Mouse (Mus musculus): ENCODE data around the gene Frat2. TPM values are rescaled to one million over a fixed set of nuclear protein-coding genes. Genes with fewer than 3 reads are reported as not detected.
"Not testable (repeated sequence)": the region's sequence is repeated elsewhere in the genome, so short reads cannot be mapped to it uniquely, and the experiment has no call there.

Frat2 gene
- polyA plus RNA-seq (2015; fragmentation: Nextera tagmentation; extraction: Ambion mirVana), result 4.4 and 4.5 TPM in 2 replicates

DNA sequence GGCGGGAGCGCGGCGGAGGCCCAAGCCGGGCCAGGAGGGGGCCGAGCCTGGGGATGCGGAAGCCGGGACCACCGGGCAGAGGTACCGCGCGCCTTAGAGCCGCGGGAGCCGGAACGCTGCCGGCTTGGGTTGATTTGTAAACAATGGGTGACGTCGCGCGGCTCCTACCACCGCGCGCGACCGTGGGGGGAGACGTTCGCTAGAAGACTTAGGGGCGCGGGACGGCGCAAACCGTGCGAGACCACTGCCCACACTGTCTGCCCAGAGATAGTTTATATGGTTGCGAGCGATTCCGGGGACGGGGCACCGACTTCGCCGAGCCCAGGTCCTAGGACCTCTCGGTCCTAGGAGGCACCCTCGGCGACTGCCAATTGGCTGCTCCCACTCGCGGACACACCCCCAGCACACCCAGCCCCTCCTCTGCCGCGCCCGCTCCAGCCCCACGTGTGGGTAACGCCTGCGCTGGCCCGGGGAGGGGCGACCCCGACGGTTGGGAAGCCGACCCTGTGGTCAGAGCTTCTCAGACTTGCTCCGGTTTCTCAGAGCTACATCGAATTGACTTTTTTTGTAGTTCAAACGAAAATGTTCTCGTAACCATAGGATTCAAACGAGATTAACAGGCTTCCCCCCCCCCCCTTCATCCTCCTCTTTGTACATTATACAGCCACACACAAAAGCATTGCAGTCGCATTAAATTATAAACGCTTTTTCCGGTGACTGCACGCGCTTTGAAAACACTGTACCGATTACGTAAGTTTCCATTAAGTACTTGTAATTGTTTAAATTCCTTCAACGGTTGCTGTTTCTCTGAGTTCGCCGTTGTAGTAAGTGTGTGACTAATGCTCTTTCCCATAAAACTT lies at the start of gene Frat2:
Gene Frat2, minus strand, starts transcription at position 141 of the 860 bp plus-strand sequence.
- H3K36me3 ChIP-seq (replicated peaks), result no peaks in the 10 kb centered on the region
- H3K4me1 ChIP-seq (replicated peaks), result peaks cover 57% of the 10 kb centered on the region
- peak within 1 kb of the TSS; percentile 91 for H3K27ac ChIP-seq (replicated peaks)
- H3K27me3 ChIP-seq, result no peaks in the 10 kb centered on the region
- H3K9ac ChIP-seq, result peak within 1 kb of the TSS; percentile 78
- H3K4me3 ChIP-seq (replicated peaks), result peak within 1 kb of the TSS; percentile 90
- H3K9me3 ChIP-seq (replicated peaks), result no peaks in the 10 kb centered on the region
- peak within 1 kb of the TSS; percentile 98 for H3K4me2 ChIP-seq
- ATAC-seq (ENCODE audit: insufficient read depth), result peak; percentile 91
- WGBS (ENCODE audit: insufficient replicate concordance), result under 1% methylated on average over 72 of the region's 72 CpGs

DNA sequence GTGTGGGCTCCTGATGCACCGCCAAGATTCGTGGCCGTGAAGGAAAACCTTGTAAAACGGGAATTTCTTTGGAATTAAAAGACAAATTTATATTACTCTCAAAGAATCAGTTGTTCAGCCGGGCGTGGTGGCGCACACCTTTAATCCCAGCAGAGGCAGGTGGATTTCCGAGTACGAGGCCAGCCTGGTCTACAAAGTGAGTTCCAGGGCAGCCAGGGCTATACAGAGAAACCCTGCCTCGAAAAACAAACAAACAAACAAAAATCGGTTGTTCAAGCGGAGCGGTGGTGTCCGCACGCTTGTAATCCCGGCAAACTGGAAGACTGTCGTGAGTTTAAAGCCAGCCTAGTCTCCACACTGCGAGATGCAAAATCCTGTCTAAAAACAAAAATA lies 48.4 kb upstream of the Frat2 start:
- Histone ChIP-seq H3K9me3 (replicated peaks) (no peaks in the 10 kb centered on the region), H3K9ac (peak overlapping the region; percentile 52), H3K36me3 (replicated peaks) (0 out of 2 replicates have a peak, but pooled peaks cover 5% of the 10 kb centered on the region), H3K27ac (replicated peaks) (peak overlapping the region; percentile 53; the same call in 1 of the 2 replicates), H3K4me2 (peak overlapping the region; percentile 87), H3K27me3 (no peaks in the 10 kb centered on the region), H3K4me3 (replicated peaks) (peak overlapping the region; percentile 73), H3K4me1 (replicated peaks) (peaks cover 44% of the 10 kb centered on the region)
- 20% methylated on average over 18 of the region's 18 CpGs for WGBS (ENCODE audit: insufficient replicate concordance)
- ATAC-seq (ENCODE audit: insufficient read depth), result no peak

DNA sequence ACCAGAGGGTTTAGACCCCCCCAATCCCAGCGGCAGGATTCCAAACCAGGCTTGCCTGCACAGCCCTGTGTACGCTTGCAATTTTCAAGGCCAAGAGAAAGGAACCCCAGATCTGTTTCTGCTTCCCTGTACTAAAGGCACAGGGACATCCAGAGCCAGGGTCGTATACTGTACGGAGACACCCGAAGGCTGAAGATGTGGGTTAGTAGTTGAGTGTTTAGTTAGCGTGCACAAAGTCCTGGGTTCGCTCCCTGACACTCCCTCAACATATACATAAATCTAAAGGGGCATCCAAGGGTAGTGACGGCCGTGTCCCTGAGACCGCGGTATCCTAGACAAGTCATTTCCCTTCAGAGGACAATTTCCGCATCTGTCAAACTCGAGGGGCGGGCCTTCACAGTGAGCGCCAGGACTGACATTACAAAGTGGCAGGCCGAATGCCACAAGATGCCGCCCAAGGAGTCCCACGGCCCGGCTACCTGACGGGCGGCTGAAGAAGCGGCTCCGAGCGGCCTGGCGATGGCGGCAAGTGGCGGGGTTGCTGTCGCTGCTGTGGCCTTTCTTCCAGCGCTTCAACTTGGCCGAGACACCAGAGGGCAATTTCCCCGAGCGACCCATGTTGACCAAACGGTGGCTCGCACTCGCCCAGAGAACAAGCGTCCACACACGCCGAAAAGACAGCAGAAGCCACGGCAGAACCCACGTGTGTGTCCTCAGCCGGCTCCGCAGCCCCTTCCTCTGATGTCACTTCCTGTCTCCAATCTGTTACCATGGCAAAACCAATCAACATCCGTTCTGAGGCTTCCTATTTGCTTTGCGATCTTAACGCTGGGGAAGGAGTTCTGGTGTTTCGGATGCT lies 47.8 kb upstream of the Frat2 start, which contains the start of gene Rrp12:
Gene Rrp12, minus strand, starts transcription at position 714 of the 859 bp plus-strand sequence.
- Histone ChIP-seq H3K9me3 (replicated peaks) (no peaks in the 10 kb centered on the region), H3K4me2 (peak within 1 kb of the TSS; percentile 87), H3K27me3 (no peaks in the 10 kb centered on the region), H3K27ac (replicated peaks) (peak within 1 kb of the TSS; percentile 53), H3K36me3 (replicated peaks) (0 out of 2 replicates have a peak, but pooled peaks cover 8% of the 10 kb centered on the region), H3K9ac (peak within 1 kb of the TSS; percentile 57), H3K4me3 (replicated peaks) (peak within 1 kb of the TSS; percentile 73), H3K4me1 (replicated peaks) (peaks cover 43% of the 10 kb centered on the region)
- ATAC-seq (ENCODE audit: insufficient read depth), result peak; percentile 81
- WGBS (ENCODE audit: insufficient replicate concordance), result under 1% methylated on average over 46 of the region's 46 CpGs

DNA sequence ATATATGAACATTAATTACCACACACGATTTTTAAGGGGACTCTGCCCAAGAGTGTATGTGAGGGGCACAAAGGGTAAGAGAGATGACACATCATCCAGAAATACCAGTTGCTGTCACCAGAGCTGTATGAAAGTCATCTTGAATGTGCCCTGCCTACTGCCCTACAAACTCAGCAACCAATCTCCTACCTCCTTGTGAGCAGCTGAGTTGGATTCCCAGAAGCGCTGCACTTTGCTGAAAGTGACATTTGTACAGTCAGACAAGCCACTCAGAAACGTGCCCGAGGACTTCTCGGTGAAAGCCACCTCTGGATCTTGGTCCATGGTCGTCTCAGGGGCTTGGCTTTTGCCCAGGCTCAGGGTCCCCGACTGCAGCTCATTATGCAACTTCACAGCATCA lies 47.0 kb upstream of the Frat2 start:
- no peaks in the 10 kb centered on the region for H3K9me3 ChIP-seq (replicated peaks)
- peak overlapping the region; percentile 73 for H3K4me3 ChIP-seq (replicated peaks)
- no peaks in the 10 kb centered on the region for H3K27me3 ChIP-seq
- peak overlapping the region; percentile 57 for H3K9ac ChIP-seq
- peak overlapping the region; percentile 53; the same call in 1 of the 2 replicates for H3K27ac ChIP-seq (replicated peaks)
- WGBS (ENCODE audit: insufficient replicate concordance), result 21% methylated on average over 7 of the region's 7 CpGs
- ATAC-seq (ENCODE audit: insufficient read depth), result no peak
- peaks cover 36% of the 10 kb centered on the region for H3K4me1 ChIP-seq (replicated peaks)
- H3K4me2 ChIP-seq, result peak overlapping the region; percentile 87
- H3K36me3 ChIP-seq (replicated peaks), result peaks cover 15% of the 10 kb centered on the region

DNA sequence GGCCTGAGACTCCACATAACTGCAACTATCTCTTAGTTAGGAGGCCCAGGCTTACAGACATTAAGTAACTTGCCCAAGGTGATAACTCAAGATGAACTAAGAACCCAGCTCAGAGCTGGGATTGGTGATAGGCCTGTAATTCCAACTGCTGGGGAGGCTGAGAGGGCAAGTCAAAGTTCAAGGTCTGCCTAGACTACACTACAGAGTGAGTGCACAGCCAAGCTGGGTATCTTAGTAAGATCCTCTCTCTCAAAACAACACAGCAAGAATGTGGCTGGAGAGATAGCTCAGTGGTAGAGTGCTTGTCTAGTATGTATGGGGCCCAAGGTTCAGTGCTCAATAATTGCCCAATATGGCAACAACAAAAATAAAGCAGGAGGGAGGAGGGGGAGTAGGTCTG lies 40.3 kb upstream of the Frat2 start:
- Histone ChIP-seq H3K4me2 (no peak overlapping the region), H3K36me3 (replicated peaks) (peaks cover 77% of the 10 kb centered on the region), H3K27ac (replicated peaks) (no peak overlapping the region), H3K27me3 (no peaks in the 10 kb centered on the region), H3K9ac (no peak overlapping the region), H3K4me1 (replicated peaks) (0 out of 2 replicates have a peak, but pooled peaks cover 6% of the 10 kb centered on the region), H3K4me3 (replicated peaks) (no peak overlapping the region), H3K9me3 (replicated peaks) (no peaks in the 10 kb centered on the region)
- no peak for ATAC-seq (ENCODE audit: insufficient read depth)

DNA sequence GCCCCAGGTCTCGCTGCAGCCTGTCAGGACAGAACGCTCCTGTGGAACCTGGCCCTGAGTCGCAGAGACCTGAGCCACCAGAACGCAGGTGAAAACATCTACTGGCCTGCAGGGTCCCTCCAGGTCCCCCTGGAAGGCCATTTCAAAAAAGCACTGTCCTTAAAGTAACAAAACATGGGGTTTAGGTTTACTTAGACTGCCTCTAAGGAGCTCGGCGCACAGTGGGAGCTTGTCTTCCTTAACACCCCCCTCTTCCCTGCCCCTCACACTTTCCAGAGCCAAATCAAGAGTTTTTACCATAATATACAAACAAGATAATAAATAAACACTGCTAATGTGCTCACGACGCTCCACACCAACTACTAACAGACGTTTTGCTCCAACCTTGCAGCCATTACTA lies 36.0 kb upstream of the Frat2 start:
- H3K27me3 ChIP-seq, result no peaks in the 10 kb centered on the region
- WGBS (ENCODE audit: insufficient replicate concordance), result 82% methylated on average over 9 of the region's 9 CpGs
- no peak overlapping the region for H3K9ac ChIP-seq

DNA sequence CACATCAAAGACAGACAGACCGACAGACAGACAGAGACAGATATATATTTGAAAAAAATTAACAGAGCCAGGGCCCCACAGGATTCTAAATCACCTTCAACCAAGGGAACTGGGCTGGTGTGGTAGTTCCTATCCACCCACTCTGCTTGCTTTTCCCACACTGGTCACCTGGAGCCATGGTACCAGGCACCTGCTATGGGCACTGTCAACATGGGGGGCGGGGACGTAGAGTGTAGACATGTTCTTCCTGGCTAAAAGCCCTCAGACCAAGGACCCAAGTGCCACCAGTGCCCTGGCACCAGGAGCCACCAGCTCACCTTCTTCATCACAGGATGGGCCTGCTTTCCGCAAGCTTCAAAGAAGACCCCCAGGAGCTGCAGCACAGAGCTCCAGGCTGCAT lies 33.9 kb upstream of the Frat2 start:
- no peaks in the 10 kb centered on the region for H3K9me3 ChIP-seq (replicated peaks)
- no peak overlapping the region for H3K9ac ChIP-seq
- H3K36me3 ChIP-seq (replicated peaks), result peaks cover 68% of the 10 kb centered on the region
- H3K4me1 ChIP-seq (replicated peaks), result no peaks in the 10 kb centered on the region
- H3K27ac ChIP-seq (replicated peaks), result no peak overlapping the region
- no peak overlapping the region for H3K4me3 ChIP-seq (replicated peaks)
- H3K27me3 ChIP-seq, result no peaks in the 10 kb centered on the region
- no peak overlapping the region for H3K4me2 ChIP-seq
- WGBS (ENCODE audit: insufficient replicate concordance), result 80% methylated on average over 4 of the region's 4 CpGs
- no peak for ATAC-seq (ENCODE audit: insufficient read depth)

More for the DNA sequence above, 36.0 kb upstream of the Frat2 start:
- Histone ChIP-seq H3K27ac (replicated peaks) (no peak overlapping the region), H3K36me3 (replicated peaks) (peaks cover 74% of the 10 kb centered on the region), H3K4me3 (replicated peaks) (no peak overlapping the region), H3K4me1 (replicated peaks) (0 out of 2 replicates have a peak, but pooled peaks cover 6% of the 10 kb centered on the region), H3K9me3 (replicated peaks) (no peaks in the 10 kb centered on the region), H3K4me2 (no peak overlapping the region)
- ATAC-seq (ENCODE audit: insufficient read depth), result no peak

DNA sequence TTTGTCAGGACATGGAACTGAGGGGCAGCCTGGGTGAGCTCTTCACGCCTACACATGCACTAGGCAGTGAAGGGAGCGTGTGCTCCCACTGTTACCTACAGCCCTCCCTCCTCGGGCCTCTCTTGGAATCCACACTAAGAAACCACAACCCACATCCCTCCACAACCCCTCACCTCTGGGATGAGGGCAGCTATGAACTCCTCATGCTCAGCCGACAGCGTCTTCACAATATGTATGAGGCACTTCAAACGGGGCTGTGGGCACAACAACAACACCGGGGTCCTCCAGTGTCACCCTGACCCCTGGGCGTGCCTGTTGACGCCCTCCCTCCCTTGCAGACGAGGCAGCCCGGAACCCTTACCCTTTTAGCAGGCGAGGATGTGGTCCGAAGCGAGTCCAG lies 26.4 kb upstream of the Frat2 start:
- Histone ChIP-seq H3K4me1 (replicated peaks) (no peaks in the 10 kb centered on the region), H3K27ac (replicated peaks) (no peak overlapping the region), H3K9me3 (replicated peaks) (no peaks in the 10 kb centered on the region), H3K4me3 (replicated peaks) (no peak overlapping the region), H3K4me2 (no peak overlapping the region), H3K9ac (no peak overlapping the region), H3K27me3 (no peaks in the 10 kb centered on the region), H3K36me3 (replicated peaks) (peaks cover 78% of the 10 kb centered on the region)
- ATAC-seq (ENCODE audit: insufficient read depth), result no peak
- 79% methylated on average over 14 of the region's 14 CpGs for WGBS (ENCODE audit: insufficient replicate concordance)

DNA sequence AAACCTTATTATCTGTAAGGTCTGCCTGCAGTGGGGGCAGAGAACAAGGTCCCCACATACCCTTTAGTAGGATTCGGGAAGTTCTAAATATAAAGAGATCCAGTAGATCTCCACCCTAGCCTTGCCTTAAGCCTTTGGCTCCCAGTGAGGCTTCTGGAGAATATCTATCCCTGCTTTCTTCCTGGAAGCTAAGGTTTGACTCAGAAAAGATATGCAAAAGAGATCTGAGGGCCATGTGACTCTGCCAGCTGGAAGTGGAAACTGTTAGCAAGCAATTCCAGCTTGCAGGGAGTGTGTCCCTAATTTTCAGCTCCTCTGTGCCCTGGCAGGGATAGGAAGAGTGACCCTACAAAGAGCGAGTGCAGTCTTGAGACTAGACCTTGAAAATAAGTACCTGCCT lies 24.4 kb upstream of the Frat2 start:
- H3K27ac ChIP-seq (replicated peaks), result no peak overlapping the region
- WGBS (ENCODE audit: insufficient replicate concordance), result 69% methylated on average over 2 of the region's 2 CpGs

DNA sequence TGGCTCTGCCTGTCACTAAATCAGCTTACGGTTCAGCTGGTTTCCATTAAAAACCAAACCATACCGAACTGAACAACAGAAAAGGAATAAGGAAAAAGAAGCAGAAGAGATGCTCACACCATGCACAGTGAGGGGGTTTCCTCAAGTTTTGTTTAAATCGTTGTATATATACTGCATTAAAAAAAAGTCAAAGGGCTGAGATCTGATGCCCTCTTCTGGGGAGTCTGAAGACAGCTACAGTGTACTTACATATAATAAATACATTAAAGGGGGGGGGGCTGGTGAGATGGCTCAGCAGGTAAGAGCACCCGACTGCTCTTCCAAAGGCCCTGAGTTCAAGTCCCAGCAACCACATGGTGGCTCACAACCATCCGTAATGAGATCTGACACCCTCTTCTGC lies 22.0 kb upstream of the Frat2 start:
- H3K27ac ChIP-seq (replicated peaks); ATAC-seq (ENCODE audit: insufficient read depth); H3K4me1 ChIP-seq (replicated peaks); H3K9me3 ChIP-seq (replicated peaks); H3K4me3 ChIP-seq (replicated peaks); H3K4me2 ChIP-seq; H3K27me3 ChIP-seq; H3K9ac ChIP-seq: not testable (repeated sequence)
- 75% methylated on average over 5 of the region's 5 CpGs for WGBS (ENCODE audit: insufficient replicate concordance)
- peaks cover 85% of the 10 kb centered on the region for H3K36me3 ChIP-seq (replicated peaks)

More for the DNA sequence above, 24.4 kb upstream of the Frat2 start:
- no peaks in the 10 kb centered on the region for H3K9me3 ChIP-seq (replicated peaks)
- H3K36me3 ChIP-seq (replicated peaks), result peaks cover 85% of the 10 kb centered on the region
- H3K4me1 ChIP-seq (replicated peaks), result no peaks in the 10 kb centered on the region
- ATAC-seq (ENCODE audit: insufficient read depth), result no peak
- no peaks in the 10 kb centered on the region for H3K27me3 ChIP-seq
- H3K4me3 ChIP-seq (replicated peaks), result no peak overlapping the region
- no peak overlapping the region for H3K4me2 ChIP-seq
- no peak overlapping the region for H3K9ac ChIP-seq

DNA sequence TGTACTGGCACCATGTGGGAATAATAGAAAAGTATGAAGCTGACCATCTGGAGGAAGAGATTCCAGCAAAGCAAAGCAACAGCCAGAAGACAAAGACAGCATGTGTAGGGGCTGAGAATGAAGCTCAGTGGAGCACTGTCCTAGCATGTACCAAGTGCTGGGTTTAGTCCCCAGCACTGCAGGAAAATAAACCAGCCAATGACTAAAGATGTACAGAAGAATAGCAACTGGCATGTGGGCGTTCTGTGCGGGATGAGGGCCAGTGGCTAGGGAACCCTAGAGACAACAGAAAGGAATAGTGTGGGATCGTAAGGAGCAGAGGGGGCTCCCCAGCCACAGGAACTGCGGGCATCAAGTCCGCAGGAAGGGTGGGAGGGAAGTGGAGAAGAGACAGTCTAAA lies 21.4 kb upstream of the Frat2 start:
- no peaks in the 10 kb centered on the region for H3K4me1 ChIP-seq (replicated peaks)
- 81% methylated on average over 5 of the region's 5 CpGs for WGBS (ENCODE audit: insufficient replicate concordance)
- H3K9ac ChIP-seq, result no peak overlapping the region
- H3K4me2 ChIP-seq, result no peak overlapping the region
- no peak for ATAC-seq (ENCODE audit: insufficient read depth)
- no peaks in the 10 kb centered on the region for H3K9me3 ChIP-seq (replicated peaks)
- no peak overlapping the region for H3K4me3 ChIP-seq (replicated peaks)
- H3K36me3 ChIP-seq (replicated peaks), result peaks cover 83% of the 10 kb centered on the region
- H3K27ac ChIP-seq (replicated peaks), result no peak overlapping the region
- no peaks in the 10 kb centered on the region for H3K27me3 ChIP-seq
